Mouse (Mus musculus): Measurements from ENCODE around the gene Polg2. TPM values are rescaled to one million over a fixed set of nuclear protein-coding genes. Genes with fewer than 3 reads are reported as not detected.
"Not testable (repeated sequence)": the region's sequence is repeated elsewhere in the genome, so short reads cannot be mapped to it uniquely, and the experiment has no call there.

Polg2 gene
- polyA plus RNA-seq, 1 experiment from 2014 or later = 9.6 TPM

- Histone ChIP-seq H3K36me3 (ENCODE audit: poor library complexity, severe bottlenecking) (no peaks in the 10 kb centered on the region), H3K9me3 (replicated peaks) (0 out of 2 replicates have a peak, but pooled peaks cover 5% of the 10 kb centered on the region), H3K4me1 (peaks cover 8% of the 10 kb centered on the region; the same call in 1 of the 2 replicates), H3K4me2 (no peak overlapping the region), H3K9ac (no peak overlapping the region), H3K27ac (no peak overlapping the region), H3K27me3 (no peaks in the 10 kb centered on the region), H3K4me3 (no peak overlapping the region)
- WGBS = 88% methylated on average over 4 of the region's 4 CpGs
- no peak for ATAC-seq
Measured at GRCm38 (mm10) chr11:106730714-106731113, 48.6 kb downstream of the Polg2 start.

- Histone ChIP-seq H3K9ac (no peak overlapping the region), H3K4me2 (no peak overlapping the region), H3K27ac (no peak overlapping the region), H3K4me1 (peaks cover 8% of the 10 kb centered on the region; the same call in 1 of the 2 replicates), H3K36me3 (ENCODE audit: poor library complexity, severe bottlenecking) (no peaks in the 10 kb centered on the region), H3K4me3 (no peak overlapping the region), H3K27me3 (no peaks in the 10 kb centered on the region), H3K9me3 (replicated peaks) (0 out of 2 replicates have a peak, but pooled peaks cover 5% of the 10 kb centered on the region)
- WGBS = 100% methylated on average over 1 of the region's 1 CpGs
- ATAC-seq = no peak
Measured at GRCm38 (mm10) chr11:106729656-106730055, 49.7 kb downstream of the Polg2 start.

- no peaks in the 10 kb centered on the region for H3K27me3 ChIP-seq
- no peaks in the 10 kb centered on the region for H3K36me3 ChIP-seq (ENCODE audit: poor library complexity, severe bottlenecking)
- H3K4me3 ChIP-seq = no peak overlapping the region
- no peak overlapping the region for H3K9ac ChIP-seq
- WGBS = 87% methylated on average over 10 of the region's 10 CpGs
- no peak overlapping the region for H3K27ac ChIP-seq
- peaks cover 8% of the 10 kb centered on the region; the same call in 1 of the 2 replicates for H3K4me1 ChIP-seq
- H3K4me2 ChIP-seq = no peak overlapping the region
- ATAC-seq = no peak
- H3K9me3 ChIP-seq (replicated peaks) = 0 out of 2 replicates have a peak, but pooled peaks cover 5% of the 10 kb centered on the region
Measured at GRCm38 (mm10) chr11:106728402-106729366, 50.7 kb downstream of the Polg2 start.

- Histone ChIP-seq H3K4me2 (no peak overlapping the region), H3K27ac (no peak overlapping the region), H3K4me1 (peaks cover 8% of the 10 kb centered on the region; the same call in 1 of the 2 replicates), H3K36me3 (ENCODE audit: poor library complexity, severe bottlenecking) (no peaks in the 10 kb centered on the region), H3K4me3 (no peak overlapping the region), H3K27me3 (no peaks in the 10 kb centered on the region), H3K9me3 (replicated peaks) (0 out of 2 replicates have a peak, but pooled peaks cover 5% of the 10 kb centered on the region), H3K9ac (no peak overlapping the region)
- no peak for ATAC-seq
- 33% methylated on average over 5 of the region's 5 CpGs for WGBS
Measured at GRCm38 (mm10) chr11:106727967-106728366, 51.4 kb downstream of the Polg2 start.

- not testable (repeated sequence) for ATAC-seq; H3K9me3 ChIP-seq (replicated peaks)
- WGBS = 93% methylated on average over 9 of the region's 9 CpGs
Measured at GRCm38 (mm10) chr11:106724916-106725235, 54.5 kb downstream of the Polg2 start.

GRCm38 (mm10) chr11:106724176-106724915 lies 55.0 kb downstream of the Polg2 start:
- H3K4me2 ChIP-seq = no peak overlapping the region
- 86% methylated on average over 10 of the region's 10 CpGs for WGBS
- H3K27me3 ChIP-seq = no peaks in the 10 kb centered on the region
- no peak overlapping the region for H3K9ac ChIP-seq
- peaks cover 8% of the 10 kb centered on the region; the same call in 1 of the 2 replicates for H3K4me1 ChIP-seq
- ATAC-seq = no peak
- no peak overlapping the region for H3K4me3 ChIP-seq
- H3K36me3 ChIP-seq (ENCODE audit: poor library complexity, severe bottlenecking) = no peaks in the 10 kb centered on the region
- no peak overlapping the region for H3K27ac ChIP-seq
- no peaks in the 10 kb centered on the region for H3K9me3 ChIP-seq (replicated peaks)

More at GRCm38 (mm10) chr11:106724916-106725235, 54.5 kb downstream of the Polg2 start:
- not testable (repeated sequence) for H3K36me3 ChIP-seq (ENCODE audit: poor library complexity, severe bottlenecking); H3K9ac ChIP-seq; H3K4me1 ChIP-seq; H3K4me3 ChIP-seq; H3K27me3 ChIP-seq; H3K4me2 ChIP-seq; H3K27ac ChIP-seq

DNA sequence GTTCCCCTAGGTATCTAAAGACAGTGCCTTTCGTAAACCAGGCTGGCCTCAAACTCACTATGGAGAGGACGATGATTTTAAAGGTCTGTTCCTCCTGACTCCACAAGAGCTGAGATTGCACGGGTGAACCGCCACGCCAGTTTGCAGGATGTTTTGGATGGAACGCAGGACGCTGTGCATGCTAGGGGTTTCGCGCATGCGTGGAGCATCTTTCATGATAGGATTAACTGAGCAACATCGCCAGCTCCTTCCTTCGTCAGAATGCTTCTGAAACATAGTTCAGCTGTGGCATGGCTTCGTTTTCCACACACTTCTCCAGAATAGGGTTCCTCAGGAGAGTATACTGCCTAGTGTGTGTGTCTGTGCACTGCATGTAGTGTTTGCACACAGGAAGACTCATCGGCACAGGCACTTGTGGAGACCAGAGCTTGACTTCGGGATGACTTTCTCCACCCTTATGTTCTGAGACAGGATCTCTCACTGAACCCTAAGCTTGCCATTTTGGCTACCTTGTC lies 55.7 kb downstream of the Polg2 start:
- Histone ChIP-seq H3K27ac (no peak overlapping the region), H3K9ac (no peak overlapping the region), H3K27me3 (no peaks in the 10 kb centered on the region), H3K4me2 (no peak overlapping the region), H3K4me3 (no peak overlapping the region), H3K4me1 (peaks cover 8% of the 10 kb centered on the region; the same call in 1 of the 2 replicates), H3K36me3 (ENCODE audit: poor library complexity, severe bottlenecking) (no peaks in the 10 kb centered on the region), H3K9me3 (replicated peaks) (no peaks in the 10 kb centered on the region)
- 83% methylated on average over 15 of the region's 15 CpGs for WGBS
- no peak for ATAC-seq

DNA sequence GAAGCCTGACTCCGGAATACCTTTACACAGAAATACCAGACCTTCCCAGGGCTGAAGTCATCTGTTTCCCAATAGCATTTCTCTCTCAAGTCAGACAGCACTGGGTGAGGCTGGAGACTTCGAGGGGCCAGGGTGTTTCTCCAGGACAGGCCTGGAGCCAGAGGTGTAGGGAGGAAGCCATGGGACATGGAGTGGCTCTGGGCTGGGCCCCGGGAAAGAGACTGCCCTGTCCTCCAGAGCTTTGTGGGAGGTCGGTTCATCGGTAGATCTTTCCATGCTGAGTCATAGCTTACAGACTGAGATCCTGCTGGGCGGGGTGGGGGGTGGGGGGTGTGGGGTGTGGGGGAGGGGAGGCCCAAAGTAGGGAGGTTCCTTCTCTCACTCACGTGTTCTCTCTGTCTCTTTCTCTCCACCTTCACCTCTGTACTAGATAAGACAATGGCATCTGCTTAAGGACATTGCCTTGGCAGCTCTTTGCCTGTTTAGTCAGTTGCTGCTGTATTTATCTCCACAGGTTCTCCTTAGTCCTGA lies 56.4 kb downstream of the Polg2 start:
- 30% methylated on average over 7 of the region's 7 CpGs for WGBS
- Histone ChIP-seq H3K27me3 (no peaks in the 10 kb centered on the region), H3K9ac (no peak overlapping the region), H3K36me3 (ENCODE audit: poor library complexity, severe bottlenecking) (no peaks in the 10 kb centered on the region), H3K4me3 (no peak overlapping the region), H3K4me1 (0 out of 2 replicates have a peak, but pooled peaks cover under 1% of the 10 kb centered on the region), H3K27ac (no peak overlapping the region), H3K9me3 (replicated peaks) (no peaks in the 10 kb centered on the region), H3K4me2 (no peak overlapping the region)
- ATAC-seq = no peak

DNA sequence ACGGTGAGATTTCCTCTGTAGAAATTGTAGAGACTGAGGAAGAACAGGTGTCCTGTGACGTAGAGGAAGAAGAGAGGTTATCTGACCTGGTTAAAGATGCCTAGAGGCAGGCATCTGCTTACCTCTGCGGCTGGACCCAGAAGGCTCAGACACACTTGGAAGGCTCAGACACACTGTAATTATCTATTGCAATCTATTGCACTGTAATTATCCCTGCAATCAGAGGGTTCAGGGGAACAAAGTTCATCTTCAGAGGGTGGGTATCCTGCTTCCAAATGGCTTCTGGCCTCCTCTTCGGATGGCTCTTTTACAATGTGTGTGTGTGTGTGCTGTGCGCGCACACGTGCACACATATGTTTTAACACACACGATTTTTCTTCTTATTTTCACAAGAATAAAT lies 59.0 kb downstream of the Polg2 start:
- Histone ChIP-seq H3K27me3 (no peaks in the 10 kb centered on the region), H3K36me3 (ENCODE audit: poor library complexity, severe bottlenecking) (no peaks in the 10 kb centered on the region), H3K27ac (no peak overlapping the region), H3K4me3 (no peak overlapping the region), H3K4me2 (no peak overlapping the region), H3K4me1 (no peaks in the 10 kb centered on the region), H3K9me3 (replicated peaks) (no peaks in the 10 kb centered on the region), H3K9ac (no peak overlapping the region)
- 86% methylated on average over 8 of the region's 8 CpGs for WGBS
- no peak for ATAC-seq

All from forebrain, embryonic 13.5 days (tissue).